Mouse (Mus musculus): ENCODE measurements around the gene Rsph14. TPM values are rescaled to one million over a fixed set of nuclear protein-coding genes. Genes with fewer than 3 reads are reported as not detected.
A peak's percentile ranks its signal among the peaks of the same experiment; 100 is the strongest.

The Rsph14 gene
- polyA plus RNA-seq, 1 experiment from 2014 or later, result 0.27 TPM

GRCm38 (mm10) chr10:74933548-74934190 is 98.7 kb downstream of the Rsph14 start:
- Histone ChIP-seq H3K4me2 (ENCODE audit: low read length) (no peak overlapping the region), H3K36me3 (ENCODE audit: control insufficient read depth, insufficient read depth) (no peaks in the 10 kb centered on the region), H3K9ac (replicated peaks; ENCODE audit: low read depth, low read length) (no peak overlapping the region), H3K9me3 (ENCODE audit: control insufficient read depth, low read length) (no peaks in the 10 kb centered on the region), H3K4me3 (replicated peaks; ENCODE audit: low read length) (no peak overlapping the region), H3K27me3 (replicated peaks; ENCODE audit: control insufficient read depth, insufficient read depth, low read length) (no peaks in the 10 kb centered on the region), H3K4me1 (replicated peaks; ENCODE audit: control insufficient read depth, insufficient read depth, low read length) (peaks cover 7% of the 10 kb centered on the region), H3K27ac (ENCODE audit: low read length) (no peak overlapping the region; the same call in 1 of the 2 replicates)
- WGBS, result 49% methylated on average over 19 of the region's 19 CpGs
- peak; percentile 77 for ATAC-seq

- H3K4me2 ChIP-seq (ENCODE audit: low read length), result no peak overlapping the region
- no peak overlapping the region for H3K4me3 ChIP-seq (replicated peaks; ENCODE audit: low read length)
- H3K27ac ChIP-seq (ENCODE audit: low read length), result no peak overlapping the region
- WGBS, result 86% methylated on average over 6 of the region's 6 CpGs
- no peaks in the 10 kb centered on the region for H3K9me3 ChIP-seq (ENCODE audit: control insufficient read depth, low read length)
- H3K9ac ChIP-seq (replicated peaks; ENCODE audit: low read depth, low read length), result no peak overlapping the region
- no peaks in the 10 kb centered on the region for H3K36me3 ChIP-seq (ENCODE audit: control insufficient read depth, insufficient read depth)
- peaks cover 7% of the 10 kb centered on the region for H3K4me1 ChIP-seq (replicated peaks; ENCODE audit: control insufficient read depth, insufficient read depth, low read length)
- ATAC-seq, result no peak
- H3K27me3 ChIP-seq (replicated peaks; ENCODE audit: control insufficient read depth, insufficient read depth, low read length), result no peaks in the 10 kb centered on the region
Measured at GRCm38 (mm10) chr10:74932487-74932886, 99.9 kb downstream of the Rsph14 start.

- H3K4me2 ChIP-seq (ENCODE audit: low read length), result no peak overlapping the region
- 86% methylated on average over 6 of the region's 6 CpGs for WGBS
- H3K36me3 ChIP-seq (ENCODE audit: control insufficient read depth, insufficient read depth), result no peaks in the 10 kb centered on the region
- H3K4me3 ChIP-seq (replicated peaks; ENCODE audit: low read length), result no peak overlapping the region
- H3K9me3 ChIP-seq (ENCODE audit: control insufficient read depth, low read length), result no peaks in the 10 kb centered on the region
- H3K27ac ChIP-seq (ENCODE audit: low read length), result no peak overlapping the region
- H3K9ac ChIP-seq (replicated peaks; ENCODE audit: low read depth, low read length), result no peak overlapping the region
- no peaks in the 10 kb centered on the region for H3K27me3 ChIP-seq (replicated peaks; ENCODE audit: control insufficient read depth, insufficient read depth, low read length)
- peaks cover 7% of the 10 kb centered on the region for H3K4me1 ChIP-seq (replicated peaks; ENCODE audit: control insufficient read depth, insufficient read depth, low read length)
- no peak for ATAC-seq
Measured at GRCm38 (mm10) chr10:74931631-74932030, 100.8 kb downstream of the Rsph14 start.

GRCm38 (mm10) chr10:74930541-74930940 is 101.8 kb downstream of the Rsph14 start:
- Histone ChIP-seq H3K27me3 (replicated peaks; ENCODE audit: control insufficient read depth, insufficient read depth, low read length) (no peaks in the 10 kb centered on the region), H3K27ac (ENCODE audit: low read length) (no peak overlapping the region), H3K4me1 (replicated peaks; ENCODE audit: control insufficient read depth, insufficient read depth, low read length) (peaks cover 9% of the 10 kb centered on the region), H3K4me2 (ENCODE audit: low read length) (no peak overlapping the region), H3K36me3 (ENCODE audit: control insufficient read depth, insufficient read depth) (no peaks in the 10 kb centered on the region), H3K4me3 (replicated peaks; ENCODE audit: low read length) (no peak overlapping the region), H3K9ac (replicated peaks; ENCODE audit: low read depth, low read length) (no peak overlapping the region), H3K9me3 (ENCODE audit: control insufficient read depth, low read length) (no peaks in the 10 kb centered on the region)
- 63% methylated on average over 3 of the region's 3 CpGs for WGBS
- ATAC-seq, result no peak

- H3K4me2 ChIP-seq (ENCODE audit: low read length), result no peak overlapping the region
- no peak for ATAC-seq
- H3K9ac ChIP-seq (replicated peaks; ENCODE audit: low read depth, low read length), result no peak overlapping the region
- H3K36me3 ChIP-seq (ENCODE audit: control insufficient read depth, insufficient read depth), result no peaks in the 10 kb centered on the region
- H3K27ac ChIP-seq (ENCODE audit: low read length), result no peak overlapping the region
- 78% methylated on average over 6 of the region's 6 CpGs for WGBS
- H3K4me3 ChIP-seq (replicated peaks; ENCODE audit: low read length), result no peak overlapping the region
- no peaks in the 10 kb centered on the region for H3K27me3 ChIP-seq (replicated peaks; ENCODE audit: control insufficient read depth, insufficient read depth, low read length)
- peaks cover 14% of the 10 kb centered on the region for H3K4me1 ChIP-seq (replicated peaks; ENCODE audit: control insufficient read depth, insufficient read depth, low read length)
- no peaks in the 10 kb centered on the region for H3K9me3 ChIP-seq (ENCODE audit: control insufficient read depth, low read length)
Measured at GRCm38 (mm10) chr10:74929578-74929977, 102.8 kb downstream of the Rsph14 start.

- no peak overlapping the region for H3K4me3 ChIP-seq (replicated peaks; ENCODE audit: low read length)
- no peak for ATAC-seq
- H3K27ac ChIP-seq (ENCODE audit: low read length), result no peak overlapping the region
- H3K36me3 ChIP-seq (ENCODE audit: control insufficient read depth, insufficient read depth), result no peaks in the 10 kb centered on the region
- H3K4me1 ChIP-seq (replicated peaks; ENCODE audit: control insufficient read depth, insufficient read depth, low read length), result peaks cover 6% of the 10 kb centered on the region; the same call in 1 of the 2 replicates
- H3K9ac ChIP-seq (replicated peaks; ENCODE audit: low read depth, low read length), result no peak overlapping the region
- no peaks in the 10 kb centered on the region for H3K9me3 ChIP-seq (ENCODE audit: control insufficient read depth, low read length)
- WGBS, result 86% methylated on average over 7 of the region's 7 CpGs
- no peaks in the 10 kb centered on the region for H3K27me3 ChIP-seq (replicated peaks; ENCODE audit: control insufficient read depth, insufficient read depth, low read length)
- no peak overlapping the region for H3K4me2 ChIP-seq (ENCODE audit: low read length)
Measured at GRCm38 (mm10) chr10:74928276-74928675, 104.1 kb downstream of the Rsph14 start.

- H3K27me3 ChIP-seq (replicated peaks; ENCODE audit: control insufficient read depth, insufficient read depth, low read length), result no peaks in the 10 kb centered on the region
- WGBS, result 9% methylated on average over 21 of the region's 21 CpGs
- ATAC-seq, result peak; percentile 7; the same call in 1 of the 2 replicates
- H3K36me3 ChIP-seq (ENCODE audit: control insufficient read depth, insufficient read depth), result no peaks in the 10 kb centered on the region
- H3K4me2 ChIP-seq (ENCODE audit: low read length), result peak overlapping the region; percentile 43
- H3K4me1 ChIP-seq (replicated peaks; ENCODE audit: control insufficient read depth, insufficient read depth, low read length), result peaks cover 6% of the 10 kb centered on the region; the same call in 1 of the 2 replicates
- peak overlapping the region; percentile 50; the same call in 1 of the 2 replicates for H3K9ac ChIP-seq (replicated peaks; ENCODE audit: low read depth, low read length)
- no peaks in the 10 kb centered on the region for H3K9me3 ChIP-seq (ENCODE audit: control insufficient read depth, low read length)
- H3K27ac ChIP-seq (ENCODE audit: low read length), result no peak overlapping the region
- H3K4me3 ChIP-seq (replicated peaks; ENCODE audit: low read length), result peak overlapping the region; percentile 22
Measured at GRCm38 (mm10) chr10:74925324-74925723, 107.1 kb downstream of the Rsph14 start.

GRCm38 (mm10) chr10:74924274-74924673 is 108.1 kb downstream of the Rsph14 start:
- Histone ChIP-seq H3K4me1 (replicated peaks; ENCODE audit: control insufficient read depth, insufficient read depth, low read length) (peaks cover 6% of the 10 kb centered on the region; the same call in 1 of the 2 replicates), H3K9me3 (ENCODE audit: control insufficient read depth, low read length) (no peaks in the 10 kb centered on the region), H3K4me2 (ENCODE audit: low read length) (no peak overlapping the region), H3K27ac (ENCODE audit: low read length) (no peak overlapping the region), H3K27me3 (replicated peaks; ENCODE audit: control insufficient read depth, insufficient read depth, low read length) (no peaks in the 10 kb centered on the region), H3K4me3 (replicated peaks; ENCODE audit: low read length) (no peak overlapping the region), H3K9ac (replicated peaks; ENCODE audit: low read depth, low read length) (no peak overlapping the region), H3K36me3 (ENCODE audit: control insufficient read depth, insufficient read depth) (no peaks in the 10 kb centered on the region)
- no peak for ATAC-seq
- 92% methylated on average over 14 of the region's 14 CpGs for WGBS

GRCm38 (mm10) chr10:74922763-74923162 is 109.6 kb downstream of the Rsph14 start:
- ATAC-seq, result peak; percentile 66
- Histone ChIP-seq H3K9me3 (ENCODE audit: control insufficient read depth, low read length) (no peaks in the 10 kb centered on the region), H3K4me3 (replicated peaks; ENCODE audit: low read length) (no peak overlapping the region), H3K36me3 (ENCODE audit: control insufficient read depth, insufficient read depth) (no peaks in the 10 kb centered on the region), H3K27me3 (replicated peaks; ENCODE audit: control insufficient read depth, insufficient read depth, low read length) (no peaks in the 10 kb centered on the region), H3K4me2 (ENCODE audit: low read length) (no peak overlapping the region), H3K9ac (replicated peaks; ENCODE audit: low read depth, low read length) (no peak overlapping the region), H3K27ac (ENCODE audit: low read length) (no peak overlapping the region), H3K4me1 (replicated peaks; ENCODE audit: control insufficient read depth, insufficient read depth, low read length) (peaks cover 6% of the 10 kb centered on the region; the same call in 1 of the 2 replicates)
- WGBS, result 43% methylated on average over 6 of the region's 6 CpGs
